Mouse (Mus musculus) intestine, embryonic 15.5 days (tissue): ENCODE measurements around the gene Gpr162. TPM values are rescaled to one million over a fixed set of nuclear protein-coding genes. Genes with fewer than 3 reads are reported as not detected.

Source experiments
- ATAC-seq: fragments of 200-750 bp; cut with Nextera tagmentation; 2 replicates; pipeline ENCODE4 v1.8.0; 2017; ENCODE audit warnings: moderate TSS enrichment, moderate library complexity
- H3K27ac ChIP-seq: fragments of 300-500 bp; sonication (generic); 2 replicates; pipeline ENCODE4 v1.5.1; 2015; ENCODE audit warnings: mild to moderate bottlenecking, inconsistent platforms
- H3K27me3 ChIP-seq: fragments of 300-500 bp; sonication (generic); replicated peaks from 2 replicates; pipeline ENCODE4 v1.6.1; 2015; ENCODE audit warnings: inconsistent platforms
- H3K36me3 ChIP-seq: fragments of 300-500 bp; sonication (generic); 2 replicates; pipeline ENCODE4 v1.6.1; 2015; ENCODE audit warnings: inconsistent platforms
- H3K4me1 ChIP-seq: fragments of 300-500 bp; sonication (generic); replicated peaks from 2 replicates; pipeline ENCODE4 v1.6.1; 2015; ENCODE audit warnings: inconsistent platforms
- H3K4me2 ChIP-seq: fragments of 300-500 bp; sonication (generic); replicated peaks from 2 replicates; pipeline ENCODE4 v1.6.1; 2015; ENCODE audit warnings: mild to moderate bottlenecking, inconsistent platforms
- H3K4me3 ChIP-seq: fragments of 300-500 bp; sonication (generic); replicated peaks from 2 replicates; pipeline ENCODE4 v1.5.1; 2015; ENCODE audit warnings: inconsistent platforms
- H3K9ac ChIP-seq: fragments of 300-500 bp; sonication (generic); 2 replicates; pipeline ENCODE4 v1.6.1; 2015; ENCODE audit warnings: inconsistent platforms
- H3K9me3 ChIP-seq: fragments of 300-500 bp; sonication (generic); 2 replicates; pipeline ENCODE4 v1.6.1; 2016; ENCODE audit warnings: inconsistent platforms
- WGBS: fragments of 180-500 bp; shearing (Covaris S2); methylation state at CpG from one replicate; pipeline ENCODE4 v1.1.7; 2015; 5-methylcytosine and 5-hydroxymethylcytosine counted together
- polyA plus RNA-seq: library from polyadenylated mRNA; unstranded; fragments of >200 nt; fragmentation: Nextera tagmentation; extraction: Ambion mirVana; gene quantifications from 2 replicates; pipeline ENCODE4 v1.2.1, GENCODE M21; 2015

The Gpr162 gene
- polyA plus RNA-seq, 1 experiment from 2014 or later, result 0.99 TPM

DNA sequence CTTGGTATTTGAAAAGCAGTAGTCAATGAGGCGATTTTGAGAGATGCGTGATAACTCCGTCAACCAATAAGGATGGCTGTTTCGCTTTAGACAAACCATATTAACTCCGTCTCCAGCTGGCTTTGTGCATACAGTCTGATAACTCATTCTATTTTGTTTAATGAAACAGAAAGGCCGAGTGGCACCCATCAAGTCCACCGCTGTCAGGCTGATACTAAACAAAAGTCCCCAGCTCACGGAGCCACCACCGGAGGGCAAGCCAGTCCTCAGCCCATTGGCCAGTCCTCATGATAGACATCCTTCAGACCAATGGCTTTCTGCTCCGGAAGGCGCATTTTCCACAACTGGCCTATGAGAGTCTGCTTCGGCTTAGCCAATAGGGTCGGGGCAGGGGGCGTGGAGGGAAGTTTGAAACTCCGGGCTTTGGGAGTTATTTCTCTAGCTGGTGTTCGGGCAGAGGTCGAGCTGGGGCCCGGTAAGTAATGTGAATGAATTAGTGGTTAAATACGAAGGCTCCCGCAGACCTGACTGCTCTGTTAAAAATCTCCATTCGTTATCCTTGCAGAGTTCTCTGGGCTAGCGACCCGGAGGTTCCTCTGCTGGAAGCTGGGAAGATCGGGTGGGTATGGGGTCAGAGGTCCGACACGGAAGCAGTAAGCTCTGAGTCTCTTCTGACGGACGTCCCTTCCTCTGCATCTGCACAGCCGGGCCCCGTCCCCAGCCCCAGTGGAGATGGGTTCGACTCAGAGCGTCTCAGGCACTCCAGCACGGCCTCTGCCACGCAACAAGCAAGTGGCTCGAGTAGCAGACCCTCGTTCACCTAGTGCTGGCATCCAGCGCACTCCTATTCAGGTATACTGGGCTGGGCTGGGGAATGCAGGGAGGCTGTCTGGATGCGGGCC, 33.7 kb downstream of the Gpr162 start:
- H3K27me3 ChIP-seq, result no peaks in the 10 kb centered on the region
- H3K27ac ChIP-seq, result peak overlapping the region; percentile 94
- peaks cover 21% of the 10 kb centered on the region for H3K4me1 ChIP-seq
- H3K9me3 ChIP-seq, result no peaks in the 10 kb centered on the region
- H3K4me2 ChIP-seq, result peak overlapping the region; percentile 90
- peak overlapping the region; percentile 70 for H3K9ac ChIP-seq
- peak overlapping the region; percentile 54 for H3K4me3 ChIP-seq
- peak; percentile 90 for ATAC-seq
- under 1% methylated on average over 38 of the region's 38 CpGs for WGBS
- H3K36me3 ChIP-seq, result peaks cover 16% of the 10 kb centered on the region

DNA sequence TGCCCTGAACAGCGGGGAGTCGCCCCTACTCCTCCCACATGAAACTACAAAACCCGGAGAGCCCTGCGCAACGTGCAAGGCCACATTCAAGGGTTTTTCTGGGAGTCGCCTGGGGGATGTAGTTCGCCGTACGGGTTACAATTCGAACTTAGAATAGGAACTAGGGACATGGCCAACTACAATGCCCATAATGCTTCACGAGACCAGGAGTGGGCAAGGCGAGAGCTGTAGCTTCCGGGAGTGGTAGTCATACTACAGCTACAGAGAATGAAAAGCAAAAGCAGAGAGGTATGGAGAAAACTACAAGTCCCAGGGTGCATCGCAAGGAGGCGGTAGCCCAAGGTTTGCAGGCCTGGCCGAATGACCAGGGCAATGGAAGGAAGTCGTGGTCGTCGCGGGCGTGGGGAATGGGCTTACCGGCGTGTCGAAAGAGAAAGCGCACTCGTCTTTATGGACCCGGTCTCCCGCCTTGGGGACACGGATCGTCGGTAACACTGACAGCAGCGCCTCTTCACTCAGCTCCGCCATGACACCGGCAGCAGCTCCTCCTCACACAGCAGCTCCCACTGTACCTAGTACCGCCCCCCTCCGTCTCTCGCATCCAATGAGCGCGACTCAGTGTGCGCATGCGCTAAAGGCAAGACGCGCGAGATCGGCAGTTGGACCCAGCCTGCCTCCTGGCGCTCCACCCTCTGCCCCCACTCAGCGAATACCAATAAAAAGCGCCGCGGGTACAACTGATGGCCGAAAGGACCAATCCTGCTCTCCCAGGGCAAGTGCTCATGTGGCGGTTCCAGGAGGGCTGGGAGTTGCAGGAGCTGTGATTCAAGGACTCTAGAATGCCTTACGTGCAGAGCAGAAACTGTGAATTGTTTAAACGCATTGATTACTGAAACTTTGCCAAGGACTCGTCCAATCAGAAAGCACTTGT, 34.6 kb downstream of the Gpr162 start, which contains the start of the genes Usp5 and Cdca3:
Usp5 (minus strand) TSS at position 617 of the 931 bp plus-strand sequence.
Cdca3 (plus strand) TSS at position 680 of the 931 bp plus-strand sequence.
- H3K9me3 ChIP-seq, result no peaks in the 10 kb centered on the region
- H3K4me3 ChIP-seq, result peak within 1 kb of the TSS; percentile 54
- H3K4me2 ChIP-seq, result peak within 1 kb of the TSS; percentile 90
- ATAC-seq, result peak; percentile 94
- H3K27me3 ChIP-seq, result no peaks in the 10 kb centered on the region
- H3K4me1 ChIP-seq, result peaks cover 16% of the 10 kb centered on the region
- peak within 1 kb of the TSS; percentile 94 for H3K27ac ChIP-seq
- WGBS, result under 1% methylated on average over 55 of the region's 55 CpGs
- peak within 1 kb of the TSS; percentile 70 for H3K9ac ChIP-seq
- H3K36me3 ChIP-seq, result peaks cover 25% of the 10 kb centered on the region

DNA sequence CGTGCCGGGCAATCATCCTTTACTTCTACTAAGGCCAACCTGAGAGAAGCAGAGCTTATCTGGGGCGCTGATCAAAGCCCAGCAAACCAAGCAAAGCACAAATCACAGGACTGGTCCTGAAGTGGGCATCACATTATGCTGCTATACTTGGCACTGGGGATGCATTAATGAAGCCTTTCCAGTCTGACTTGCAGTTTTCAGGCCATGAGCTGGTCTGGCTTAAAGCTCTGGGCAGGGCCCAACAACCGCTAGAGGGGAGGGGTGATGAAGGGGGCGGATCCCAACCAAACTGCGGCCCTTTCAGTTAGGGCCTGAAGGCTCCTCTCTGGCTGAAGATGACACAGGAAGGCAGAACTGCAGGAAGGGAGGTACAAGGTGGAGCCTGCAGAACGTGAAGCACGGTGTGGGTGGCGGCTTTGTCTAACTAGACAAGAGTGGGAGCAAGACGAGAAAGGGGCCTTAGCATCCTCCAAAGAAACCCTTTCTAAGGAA, 35.6 kb downstream of the Gpr162 start:
- 23% methylated on average over 10 of the region's 10 CpGs for WGBS
- Histone ChIP-seq H3K27ac (peak overlapping the region; percentile 13; the same call in 1 of the 2 replicates), H3K27me3 (no peaks in the 10 kb centered on the region), H3K4me1 (peaks cover 16% of the 10 kb centered on the region), H3K9me3 (no peaks in the 10 kb centered on the region), H3K36me3 (peaks cover 33% of the 10 kb centered on the region), H3K9ac (peak overlapping the region; percentile 54), H3K4me2 (peak overlapping the region; percentile 76), H3K4me3 (peak overlapping the region; percentile 54)
- no peak for ATAC-seq

DNA sequence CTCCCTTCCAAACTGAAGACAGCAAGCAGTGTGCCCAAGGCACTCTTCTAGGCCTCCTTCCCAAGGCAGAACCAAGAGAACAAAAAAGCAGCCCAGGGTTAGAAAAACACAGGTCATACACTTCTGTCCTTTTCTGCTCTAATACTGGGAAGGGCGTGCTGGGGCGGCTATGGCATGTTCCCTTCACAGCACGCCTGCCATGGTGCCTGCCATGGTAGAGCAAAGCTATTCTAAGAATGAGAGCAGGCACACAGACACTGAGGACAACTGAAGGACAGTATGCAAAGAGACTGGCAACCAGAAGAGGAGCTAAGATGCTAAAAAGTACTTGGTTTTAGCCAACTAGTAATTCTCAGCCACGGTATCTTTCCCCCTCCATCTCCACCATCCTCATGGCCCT, 41.7 kb downstream of the Gpr162 start:
- H3K27me3 ChIP-seq, result no peaks in the 10 kb centered on the region
- H3K4me1 ChIP-seq, result no peaks in the 10 kb centered on the region
- no peak overlapping the region for H3K27ac ChIP-seq
- no peak for ATAC-seq
- WGBS, result 93% methylated on average over 4 of the region's 4 CpGs
- H3K4me2 ChIP-seq, result no peak overlapping the region
- H3K9me3 ChIP-seq, result no peaks in the 10 kb centered on the region
- no peak overlapping the region for H3K4me3 ChIP-seq
- H3K9ac ChIP-seq, result no peak overlapping the region
- H3K36me3 ChIP-seq, result peaks cover 76% of the 10 kb centered on the region

DNA sequence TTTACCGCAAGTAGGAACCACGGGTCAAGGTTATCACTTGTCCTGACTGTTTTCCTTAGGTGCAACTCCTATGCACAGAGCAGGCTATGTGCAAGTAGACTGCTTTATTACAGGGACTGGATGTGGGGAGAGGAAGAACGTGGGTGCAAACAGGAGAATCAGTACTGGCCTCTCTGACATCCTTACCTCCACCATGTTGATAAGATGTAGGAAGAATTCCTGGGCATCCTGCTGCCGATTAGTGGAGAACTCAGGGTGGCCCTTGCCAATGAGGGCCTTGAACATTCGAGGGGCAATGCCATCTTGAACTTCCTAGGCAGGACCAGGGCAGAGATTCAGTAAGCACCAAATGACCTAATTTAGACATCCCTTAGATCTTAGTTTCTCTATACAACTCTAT, 42.9 kb downstream of the Gpr162 start:
- Histone ChIP-seq H3K27ac (no peak overlapping the region), H3K4me2 (no peak overlapping the region), H3K4me1 (no peaks in the 10 kb centered on the region), H3K27me3 (no peaks in the 10 kb centered on the region), H3K4me3 (no peak overlapping the region), H3K36me3 (peaks cover 77% of the 10 kb centered on the region), H3K9me3 (no peaks in the 10 kb centered on the region), H3K9ac (no peak overlapping the region)
- WGBS, result 94% methylated on average over 5 of the region's 5 CpGs
- no peak for ATAC-seq

DNA sequence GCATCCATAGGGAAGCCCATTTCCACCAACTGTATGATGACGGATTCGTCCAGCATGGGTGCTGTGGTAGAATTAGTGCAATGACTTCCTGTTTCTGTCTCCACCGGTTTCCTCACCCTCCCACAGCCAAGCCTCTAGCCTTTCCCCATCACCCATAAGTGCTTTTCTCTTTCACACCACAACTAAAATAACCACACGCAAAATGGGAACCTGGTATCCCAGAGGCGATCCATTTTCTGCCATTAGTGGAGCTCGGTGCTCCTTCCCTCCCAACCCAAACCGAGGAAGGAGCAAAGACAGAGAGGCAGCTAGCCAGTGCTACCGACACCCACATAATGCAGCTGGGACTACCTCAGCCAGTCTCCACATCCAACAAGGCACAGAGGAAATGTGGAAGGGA, 45.8 kb downstream of the Gpr162 start:
- 88% methylated on average over 8 of the region's 8 CpGs for whole genome bisulfite sequencing
- H3K9me3 ChIP-seq, result no peaks in the 10 kb centered on the region
- H3K4me3 ChIP-seq, result no peak overlapping the region
- H3K36me3 ChIP-seq, result peaks cover 57% of the 10 kb centered on the region
- no peak overlapping the region for H3K4me2 ChIP-seq
- no peak for ATAC-seq
- no peaks in the 10 kb centered on the region for H3K27me3 ChIP-seq
- no peak overlapping the region for H3K9ac ChIP-seq
- H3K27ac ChIP-seq, result no peak overlapping the region
- peaks cover 13% of the 10 kb centered on the region for H3K4me1 ChIP-seq

DNA sequence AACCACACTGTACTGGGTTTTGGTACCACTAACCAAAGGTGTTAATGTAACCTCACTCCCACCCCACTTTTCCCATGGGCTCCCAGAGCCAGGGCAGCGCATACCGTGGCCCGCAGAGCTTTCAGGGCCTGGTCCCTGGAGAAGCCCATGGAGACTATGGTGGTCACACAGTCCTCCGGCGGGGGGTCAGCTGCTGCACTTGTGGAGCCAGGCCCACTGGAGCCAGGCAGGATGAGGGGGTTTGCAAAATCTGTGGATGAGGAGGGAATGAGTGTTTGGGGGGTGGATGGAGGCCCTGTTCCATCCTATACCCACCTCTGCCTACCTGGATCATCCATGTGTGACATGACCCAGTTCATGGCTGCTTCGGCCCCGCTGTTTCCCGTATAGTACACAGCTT, 46.2 kb downstream of the Gpr162 start:
- WGBS, result 97% methylated on average over 8 of the region's 8 CpGs
- no peak for ATAC-seq
- Histone ChIP-seq H3K27ac (no peak overlapping the region), H3K4me3 (no peak overlapping the region), H3K36me3 (peaks cover 53% of the 10 kb centered on the region), H3K4me2 (no peak overlapping the region), H3K9ac (no peak overlapping the region), H3K4me1 (peaks cover 15% of the 10 kb centered on the region), H3K9me3 (no peaks in the 10 kb centered on the region), H3K27me3 (no peaks in the 10 kb centered on the region)

DNA sequence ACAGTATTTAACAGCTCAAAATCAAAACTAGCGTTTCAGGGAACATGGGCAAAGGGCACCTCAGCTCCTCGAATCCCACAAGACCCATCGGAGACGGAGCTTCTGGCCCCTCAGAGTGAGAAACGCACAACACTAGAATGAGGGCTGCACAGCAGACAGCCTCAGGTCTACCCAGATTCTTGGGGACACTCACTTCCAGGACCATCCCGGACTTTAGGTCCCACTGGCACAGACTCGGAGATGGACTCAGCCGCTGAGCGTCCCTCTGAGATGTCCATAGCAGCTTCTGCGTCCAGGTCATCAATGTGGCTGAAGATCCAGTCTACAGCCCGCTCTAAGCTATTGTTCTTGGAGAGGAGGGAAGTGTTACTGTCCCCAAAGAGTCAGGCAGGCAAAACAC, 46.7 kb downstream of the Gpr162 start:
- Histone ChIP-seq H3K9ac (no peak overlapping the region), H3K4me1 (peaks cover 20% of the 10 kb centered on the region), H3K4me3 (no peak overlapping the region), H3K27me3 (no peaks in the 10 kb centered on the region), H3K4me2 (no peak overlapping the region), H3K36me3 (peaks cover 50% of the 10 kb centered on the region), H3K9me3 (no peaks in the 10 kb centered on the region), H3K27ac (no peak overlapping the region)
- 92% methylated on average over 11 of the region's 11 CpGs for WGBS
- no peak for ATAC-seq

DNA sequence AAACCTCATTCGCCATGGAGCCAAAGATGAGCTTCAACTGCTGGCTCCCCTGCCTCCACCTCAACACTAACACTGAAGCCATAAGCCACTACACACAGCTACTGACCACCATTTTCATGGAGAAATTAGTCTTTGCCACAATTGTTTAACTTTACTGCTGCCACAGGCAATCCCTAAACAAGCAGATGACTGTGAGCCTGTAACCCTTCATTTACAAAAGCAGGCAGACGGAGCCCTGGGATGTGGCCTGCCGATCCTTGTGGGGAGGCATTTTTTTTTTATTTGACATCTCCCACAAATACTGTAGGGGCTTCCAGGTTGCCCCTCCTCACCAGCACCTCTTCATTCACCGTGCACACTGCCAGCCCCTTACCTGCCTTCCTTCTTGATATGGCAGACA, 47.2 kb downstream of the Gpr162 start:
- peaks cover 50% of the 10 kb centered on the region for H3K36me3 ChIP-seq
- no peak for ATAC-seq

DNA sequence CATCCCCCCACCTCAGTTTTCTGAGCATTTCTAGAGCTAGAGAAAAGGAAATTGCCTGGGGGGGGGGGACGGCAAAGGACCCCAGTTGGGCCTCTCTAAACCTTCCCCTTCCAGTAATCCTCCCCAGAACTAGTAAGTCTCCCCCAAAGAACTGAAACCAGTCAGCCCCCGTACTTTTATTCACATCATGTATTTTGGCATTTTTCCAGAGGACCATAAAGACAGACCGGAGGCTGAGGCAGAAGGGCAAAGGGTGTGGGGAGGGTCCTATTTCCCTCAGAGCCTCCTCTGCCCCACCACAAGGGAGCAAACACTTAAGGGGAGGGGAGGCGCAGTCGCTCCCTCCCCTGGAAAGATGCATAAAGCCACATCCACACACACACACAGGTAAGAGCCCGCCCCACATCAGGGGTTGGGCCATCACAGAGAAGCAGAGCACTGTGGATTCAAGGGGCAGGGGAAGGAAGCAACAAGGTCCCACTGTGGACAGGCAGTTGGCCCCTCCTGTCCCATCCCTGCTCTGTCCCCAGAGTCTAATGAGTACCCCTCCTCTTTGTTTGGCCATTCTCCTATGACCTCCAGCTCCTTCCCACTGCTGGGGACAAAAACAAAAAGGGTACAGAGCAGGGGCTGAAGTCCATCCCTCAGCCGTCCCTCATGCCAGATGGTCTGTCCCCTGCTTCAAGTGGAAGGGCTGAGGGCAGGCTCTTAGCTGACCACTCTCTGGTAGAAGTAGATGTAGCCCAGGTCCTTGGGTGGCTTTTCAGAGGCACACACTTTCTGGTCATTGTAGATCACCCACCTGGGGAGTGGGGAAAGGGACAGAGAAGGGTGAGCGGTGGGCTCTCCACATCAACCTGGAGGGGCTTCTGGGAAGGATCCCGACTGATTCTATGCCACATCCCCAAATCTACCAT, 48.7 kb downstream of the Gpr162 start:
- H3K27ac ChIP-seq, result no peak overlapping the region
- H3K36me3 ChIP-seq, result peaks cover 45% of the 10 kb centered on the region
- H3K9ac ChIP-seq, result no peak overlapping the region
- H3K4me3 ChIP-seq, result no peak overlapping the region
- no peaks in the 10 kb centered on the region for H3K9me3 ChIP-seq
- H3K4me2 ChIP-seq, result peak overlapping the region; percentile 79
- peak; percentile 2; the same call in 1 of the 2 replicates for ATAC-seq
- 56% methylated on average over 9 of the region's 9 CpGs for WGBS
- peaks cover 29% of the 10 kb centered on the region for H3K4me1 ChIP-seq
- no peaks in the 10 kb centered on the region for H3K27me3 ChIP-seq

More for the DNA sequence above, 47.2 kb downstream of the Gpr162 start:
- Histone ChIP-seq H3K9me3 (no peaks in the 10 kb centered on the region), H3K27me3 (no peaks in the 10 kb centered on the region), H3K4me3 (no peak overlapping the region), H3K4me1 (peaks cover 25% of the 10 kb centered on the region), H3K4me2 (no peak overlapping the region), H3K9ac (no peak overlapping the region), H3K27ac (no peak overlapping the region)
- 79% methylated on average over 4 of the region's 4 CpGs for WGBS

DNA sequence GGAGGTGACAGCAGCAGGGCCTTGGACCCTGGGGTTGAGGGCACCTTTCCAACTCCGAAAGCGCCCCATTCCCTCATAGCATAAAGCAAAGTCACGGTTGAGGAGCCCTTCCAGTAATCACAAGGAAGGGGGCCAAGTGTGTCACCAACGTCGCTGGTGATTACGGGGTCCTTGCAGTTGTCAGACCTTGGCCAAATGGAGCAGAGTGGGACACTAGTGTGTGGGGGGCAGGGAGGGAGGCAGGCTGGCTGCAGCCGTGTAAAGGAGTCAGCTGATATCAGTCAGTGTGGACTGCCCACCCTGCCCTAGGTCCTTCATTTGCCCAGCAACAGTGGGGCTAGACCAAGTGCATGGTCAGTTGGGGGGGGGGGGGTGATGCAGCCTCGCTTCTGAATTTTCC, 49.3 kb downstream of the Gpr162 start:
- ATAC-seq, result peak; percentile 36
- Histone ChIP-seq H3K9ac (peak overlapping the region; percentile 31; the same call in 1 of the 2 replicates), H3K4me1 (peaks cover 36% of the 10 kb centered on the region), H3K27ac (peak overlapping the region; percentile 36), H3K4me2 (peak overlapping the region; percentile 79), H3K4me3 (peak overlapping the region; percentile 71), H3K9me3 (no peaks in the 10 kb centered on the region), H3K27me3 (no peaks in the 10 kb centered on the region), H3K36me3 (peaks cover 42% of the 10 kb centered on the region)
- 39% methylated on average over 8 of the region's 8 CpGs for WGBS
